In the genomic region with DNA sequence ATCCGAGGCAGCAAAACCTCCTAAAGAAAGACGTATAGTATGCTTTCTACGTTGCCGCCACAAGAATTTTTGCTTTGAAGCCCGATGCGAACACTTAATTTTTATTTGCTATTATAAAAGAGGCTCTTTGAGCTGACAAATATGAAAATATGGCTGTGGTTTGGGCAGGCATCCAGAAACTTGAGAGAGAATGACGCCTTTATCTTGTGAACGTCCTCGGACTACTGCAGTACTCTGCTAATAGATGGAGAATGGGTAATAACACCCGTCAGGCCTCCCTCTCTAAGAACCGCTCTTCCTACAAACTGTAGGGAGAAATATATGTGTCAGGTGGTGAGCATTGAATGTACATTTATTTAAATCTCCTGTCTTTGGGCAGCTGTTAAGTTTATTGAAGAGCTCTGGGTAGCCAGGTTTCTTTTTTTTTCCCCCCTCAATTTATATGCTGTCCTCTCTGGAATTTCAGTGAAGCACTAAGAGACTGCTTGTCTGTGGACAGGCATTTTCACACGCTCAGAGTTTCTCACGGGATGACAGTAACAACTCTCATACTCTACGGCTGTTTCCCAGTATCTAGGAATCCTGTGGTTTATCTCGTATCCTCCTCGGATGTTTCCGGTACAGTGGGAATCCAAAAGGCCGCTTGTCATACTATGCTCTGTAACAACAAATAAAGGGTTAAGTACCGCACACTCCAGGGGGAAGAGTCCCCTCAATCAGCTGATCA, we compare ENCODE assay signal across 16 mouse cellular contexts.
DNase-seq lines count a peak whose midpoint lies in the region; ATAC-seq and TF ChIP-seq lines count a peak whose summit lies in the region.
"Had no signal": no experiment of that assay in that cellular context is flagged by ENCODE, and none has a peak within 500 bp of the region (broad histone marks: within the 10 kb centered on the region; RNA-seq: fewer than 3 reads in every experiment).

No protein-coding gene starts in this region.

- TF ChIP-seq POLR2A in heart, adult 2 months (IDR thresholded peaks at IDR 0.05; ENCODE audit: insufficient read depth, low read depth, low read length): no peak

- peaks cover 12% of the 10 kb centered on the region for H3K4me1 ChIP-seq in heart, embryonic 13.5 days
- H3K4me1 ChIP-seq in heart, adult 2 months (ENCODE audit: control insufficient read depth, insufficient read depth, low read length): no peaks in the 10 kb centered on the region
- H3K4me1 ChIP-seq in kidney, embryonic 14.5 days (ENCODE audit: control insufficient read depth, insufficient read depth, low read length): 0 out of 2 replicates have a peak, but pooled peaks cover 2% of the 10 kb centered on the region
- H3K4me1 ChIP-seq: forebrain, embryonic 15.5 days; limb, embryonic 12.5 days had no signal

- peak overlapping the region; percentile 12 for H3K4me2 ChIP-seq in heart, embryonic 13.5 days
- no peak overlapping the region for H3K4me2 ChIP-seq in kidney, embryonic 14.5 days (replicated peaks; ENCODE audit: low read depth, low read length)
- H3K4me2 ChIP-seq: forebrain, embryonic 15.5 days; limb, embryonic 12.5 days had no signal

- H3K9me3 ChIP-seq in heart, embryonic 13.5 days: no peaks in the 10 kb centered on the region
- H3K9me3 ChIP-seq in kidney, embryonic 14.5 days (ENCODE audit: control insufficient read depth, low read length): no peaks in the 10 kb centered on the region
- H3K9me3 ChIP-seq: forebrain, embryonic 15.5 days; limb, embryonic 12.5 days had no signal

- 51% methylated on average over 19 of the region's 19 CpGs for WGBS in heart, embryonic 13.5 days
- 63% methylated on average over 19 of the region's 19 CpGs for WGBS in heart, adult 2 months
- WGBS in kidney, embryonic 14.5 days: 66% methylated on average over 19 of the region's 19 CpGs

- no peak for TF ChIP-seq CTCF in heart, adult 2 months (IDR thresholded peaks at IDR 0.05)

- H3K36me3 ChIP-seq in heart, embryonic 13.5 days: no peaks in the 10 kb centered on the region
- H3K36me3 ChIP-seq in heart, adult 2 months (ENCODE audit: control insufficient read depth, insufficient read depth, low read length): no peaks in the 10 kb centered on the region
- H3K36me3 ChIP-seq in kidney, embryonic 14.5 days (ENCODE audit: control insufficient read depth, insufficient read depth, low read length): no peaks in the 10 kb centered on the region
- H3K36me3 ChIP-seq: forebrain, embryonic 15.5 days; limb, embryonic 12.5 days had no signal

- TF ChIP-seq EP300 in heart, adult 2 months (IDR thresholded peaks at IDR 0.05; ENCODE audit: insufficient read depth, low read depth, low read length): no peak

- intact Hi-C loops in heart, adult 2 months (cut with DNase I): no loop called here

- H3K27ac ChIP-seq in heart, embryonic 13.5 days (replicated peaks): no peak overlapping the region; the same call in 1 of the 2 replicates
- no peak overlapping the region for H3K27ac ChIP-seq in heart, adult 2 months
- H3K27ac ChIP-seq in kidney, embryonic 14.5 days (ENCODE audit: low read depth, low read length): no peak overlapping the region
- H3K27ac ChIP-seq: forebrain, embryonic 15.5 days; limb, embryonic 12.5 days; liver, embryonic 14.5 days had no signal

- no peak overlapping the region for H3K9ac ChIP-seq in heart, embryonic 13.5 days
- no peak overlapping the region for H3K9ac ChIP-seq in heart, adult 2 months (ENCODE audit: low read depth, low read length)
- no peak overlapping the region for H3K9ac ChIP-seq in kidney, embryonic 14.5 days (ENCODE audit: low read depth, low read length)
- H3K9ac ChIP-seq: forebrain, embryonic 15.5 days; limb, embryonic 12.5 days; liver, embryonic 14.5 days had no signal

- no peak for ATAC-seq in heart, embryonic 13.5 days (ENCODE audit: extremely low read depth, insufficient number of reproducible peaks, low FRiP score, low TSS enrichment)
- no peak for ATAC-seq in kidney, embryonic 14.5 days (ENCODE audit: low FRiP score, low TSS enrichment)
- ATAC-seq: forebrain, embryonic 15.5 days had no signal

- no peak overlapping the region for H3K4me3 ChIP-seq in heart, embryonic 13.5 days
- H3K4me3 ChIP-seq in heart, adult 2 months: no peak overlapping the region
- no peak overlapping the region for H3K4me3 ChIP-seq in kidney, embryonic 14.5 days (ENCODE audit: low read length)
- H3K4me3 ChIP-seq: erythroblast, embryonic 14.5 days; forebrain, embryonic 15.5 days; limb, embryonic 12.5 days had no signal

- no peaks in the 10 kb centered on the region for H3K79me2 ChIP-seq in heart, adult 2 months (replicated peaks; ENCODE audit: control insufficient read depth, insufficient read depth, low read length)

- no peak for DNase-seq in heart, adult 2 months
- peak; percentile 5 to 6 for DNase-seq in kidney, adult 8-10 months
- peak; percentile 53 for DNase-seq in ovary, adult 18-20 months (ENCODE audit: low spot score)
- DNase-seq in ovary, postnatal 36 days (ENCODE audit: low spot score): no peak
- DNase-seq in kidney, postnatal 4 days: peak; percentile 53 to 68
- DNase-seq in embryo, embryonic 9.5 days (ENCODE audit: extremely low spot score): no peak
- DNase-seq: cerebellum, adult 11-12 months; cerebellum, postnatal 25 days; right cerebral cortex, postnatal 25 days; thymus, postnatal 25 days had no signal

- no peaks in the 10 kb centered on the region for H3K27me3 ChIP-seq in heart, embryonic 13.5 days (replicated peaks)
- no peaks in the 10 kb centered on the region for H3K27me3 ChIP-seq in heart, adult 2 months (ENCODE audit: control insufficient read depth, insufficient read depth, low read length)
- no peaks in the 10 kb centered on the region for H3K27me3 ChIP-seq in kidney, embryonic 14.5 days (ENCODE audit: control insufficient read depth, insufficient read depth, low read length)
- H3K27me3 ChIP-seq: forebrain, embryonic 15.5 days; limb, embryonic 12.5 days had no signal

Comparison
In these comparisons a context has a peak if more than half of its experiments do, and no peak if none do; other contexts are left out.
1. DNase-seq: peak in kidney, adult 8-10 months (2 of 2), ovary, adult 18-20 months (single experiment) and kidney, postnatal 4 days (2 of 2); none in heart, adult 2 months (0 of 2), ovary, postnatal 36 days (single experiment) and embryo, embryonic 9.5 days (single experiment).